Mouse (Mus musculus) neural tube, embryonic 14.5 days (tissue): ENCODE results near the gene B430306N03Rik. TPM values are rescaled to one million over a fixed set of nuclear protein-coding genes. Genes with fewer than 3 reads are reported as not detected.

Experiments
- polyA plus RNA-seq: library from polyadenylated mRNA; unstranded; fragments of >200 nt; fragmentation: Nextera tagmentation; extraction: Ambion mirVana; gene quantifications from 2 replicates; pipeline ENCODE4 v1.2.1, GENCODE M21; 2014

B430306N03Rik gene
- polyA plus RNA-seq, 1 experiment from 2014 or later = not detected

Other genes with a start within 250 kb of the B430306N03Rik start
- gene 1700067P10Rik, start 226.8 kb upstream of the B430306N03Rik start, polyA plus RNA-seq = not detected in 2 replicates
- not detected in 2 replicates for gene 9830107B12Rik, start 169.9 kb upstream of the B430306N03Rik start, polyA plus RNA-seq
- gene A530064D06Rik, start 148.9 kb upstream of the B430306N03Rik start, polyA plus RNA-seq = not detected in 2 replicates
- gene Trem1, start 83.4 kb upstream of the B430306N03Rik start, polyA plus RNA-seq = not detected in 2 replicates
- gene Trem3, start 68.4 kb upstream of the B430306N03Rik start, polyA plus RNA-seq = not detected in 2 replicates
- gene Treml4, start 51.8 kb upstream of the B430306N03Rik start, polyA plus RNA-seq = 0.13 TPM in 1 of 2 replicates, not detected in the other
- 0.05 TPM in 1 of 2 replicates, not detected in the other for gene Treml2, start 16.6 kb upstream of the B430306N03Rik start, polyA plus RNA-seq
- gene Trem2, start 30.3 kb downstream of the B430306N03Rik start, polyA plus RNA-seq = 5.2 and 5.4 TPM in 2 replicates
- 0.44 TPM in 1 of 2 replicates, not detected in the other for gene Treml1, start 43.8 kb downstream of the B430306N03Rik start, polyA plus RNA-seq
- 16.2 and 16.3 TPM in 2 replicates for gene Nfya, start 93.8 kb downstream of the B430306N03Rik start, polyA plus RNA-seq
- gene Oard1, start 93.9 kb downstream of the B430306N03Rik start, polyA plus RNA-seq = 35.7 and 37.8 TPM in 2 replicates
- gene Apobec2, start 116.8 kb downstream of the B430306N03Rik start, polyA plus RNA-seq = 0.75 and 0.99 TPM in 2 replicates
- gene Tspo2, start 135.4 kb downstream of the B430306N03Rik start, polyA plus RNA-seq = 1.6 and 1.8 TPM in 2 replicates
- gene Unc5cl, start 138.8 kb downstream of the B430306N03Rik start, polyA plus RNA-seq = 0.31 TPM in 1 of 2 replicates, not detected in the other